Mouse (Mus musculus) liver, embryonic 15.5 days (tissue): ENCODE measurements at regions not wholly inside any gene's neighbourhood (a gene's known extent, or its start where the extent isn't known, plus 50 kb on each side); places are given as distances from the start of the nearest gene placed in this dataset.

Experiments
- ATAC-seq: fragments of 200-750 bp; cut with Nextera tagmentation; 2 replicates; pipeline ENCODE4 v1.8.0; 2017; ENCODE audit warnings: moderate number of reproducible peaks, mild to moderate bottlenecking, moderate library complexity; ENCODE audit not compliant: insufficient read depth
- H3K27ac ChIP-seq: fragments of 300-500 bp; sonication (generic); replicated peaks from 2 replicates; pipeline ENCODE4 v1.5.1; 2015; ENCODE audit warnings: mild to moderate bottlenecking, inconsistent platforms
- H3K27me3 ChIP-seq: fragments of 300-500 bp; sonication (generic); 2 replicates; pipeline ENCODE4 v1.6.1; 2015; ENCODE audit warnings: mild to moderate bottlenecking, inconsistent platforms
- H3K36me3 ChIP-seq: fragments of 300-500 bp; sonication (generic); replicated peaks from 2 replicates; pipeline ENCODE4 v1.6.1; 2015; ENCODE audit warnings: moderate library complexity, mild to moderate bottlenecking, inconsistent platforms
- H3K4me1 ChIP-seq: fragments of 300-500 bp; sonication (generic); replicated peaks from 2 replicates; pipeline ENCODE4 v1.6.1; 2015; ENCODE audit warnings: inconsistent platforms
- H3K4me2 ChIP-seq: fragments of 300-500 bp; sonication (generic); 2 replicates; pipeline ENCODE4 v1.6.1; 2015; ENCODE audit warnings: moderate library complexity, mild to moderate bottlenecking, inconsistent platforms
- H3K4me3 ChIP-seq: fragments of 300-500 bp; sonication (generic); replicated peaks from 2 replicates; pipeline ENCODE4 v1.5.1; 2015; ENCODE audit warnings: mild to moderate bottlenecking, inconsistent platforms
- H3K9ac ChIP-seq: fragments of 300-500 bp; sonication (generic); 2 replicates; pipeline ENCODE4 v1.6.1; 2015; ENCODE audit warnings: moderate library complexity, mild to moderate bottlenecking, inconsistent platforms
- H3K9me3 ChIP-seq: fragments of 300-500 bp; sonication (generic); replicated peaks from 2 replicates; pipeline ENCODE4 v1.6.1; 2016; ENCODE audit warnings: inconsistent platforms
- WGBS: fragments of 180-500 bp; shearing (Covaris S2); methylation state at CpG from one replicate; pipeline ENCODE4 v1.1.7; 2015; ENCODE audit warnings: mixed read lengths; ENCODE audit not compliant: insufficient replicate concordance; 5-methylcytosine and 5-hydroxymethylcytosine counted together

DNA sequence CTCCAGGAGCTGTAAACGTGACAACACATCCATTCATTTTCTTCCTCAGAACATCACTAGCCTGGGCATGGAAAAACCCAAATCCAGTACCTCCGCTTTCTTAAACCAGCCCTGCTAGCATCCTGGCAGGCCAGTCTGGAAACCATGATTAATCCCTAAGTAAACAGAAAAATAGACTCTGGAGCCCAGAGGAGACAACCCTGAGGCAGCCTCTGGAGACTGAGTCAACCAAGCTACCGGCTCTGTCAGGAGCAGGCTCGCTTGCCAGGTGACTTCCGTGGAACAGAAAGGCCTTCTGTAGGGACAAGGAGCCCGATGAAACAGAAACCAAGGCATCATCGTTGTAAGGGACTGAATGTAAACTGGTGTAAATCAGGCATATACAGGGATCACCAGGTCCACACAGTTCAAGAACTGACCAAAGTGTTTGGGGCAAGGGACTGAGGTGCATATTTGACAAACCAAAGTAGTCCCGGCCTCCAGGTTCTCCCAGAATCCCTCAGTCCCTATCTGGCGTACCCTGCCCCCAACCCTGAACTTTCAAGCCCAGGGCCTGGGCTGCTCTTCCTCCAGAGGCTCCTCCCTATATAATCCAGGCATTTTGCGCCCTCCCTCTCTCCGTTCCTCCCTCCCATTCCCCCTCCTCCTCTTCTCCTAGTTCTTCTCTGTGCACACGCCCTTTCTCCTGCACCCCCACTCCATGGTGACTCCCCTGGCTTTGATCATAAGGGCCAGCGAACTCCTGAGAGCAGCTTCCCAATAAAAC, 54.6 kb upstream of the Ivns1abp start:
- no peak overlapping the region for H3K9ac ChIP-seq
- ATAC-seq, result no peak

DNA sequence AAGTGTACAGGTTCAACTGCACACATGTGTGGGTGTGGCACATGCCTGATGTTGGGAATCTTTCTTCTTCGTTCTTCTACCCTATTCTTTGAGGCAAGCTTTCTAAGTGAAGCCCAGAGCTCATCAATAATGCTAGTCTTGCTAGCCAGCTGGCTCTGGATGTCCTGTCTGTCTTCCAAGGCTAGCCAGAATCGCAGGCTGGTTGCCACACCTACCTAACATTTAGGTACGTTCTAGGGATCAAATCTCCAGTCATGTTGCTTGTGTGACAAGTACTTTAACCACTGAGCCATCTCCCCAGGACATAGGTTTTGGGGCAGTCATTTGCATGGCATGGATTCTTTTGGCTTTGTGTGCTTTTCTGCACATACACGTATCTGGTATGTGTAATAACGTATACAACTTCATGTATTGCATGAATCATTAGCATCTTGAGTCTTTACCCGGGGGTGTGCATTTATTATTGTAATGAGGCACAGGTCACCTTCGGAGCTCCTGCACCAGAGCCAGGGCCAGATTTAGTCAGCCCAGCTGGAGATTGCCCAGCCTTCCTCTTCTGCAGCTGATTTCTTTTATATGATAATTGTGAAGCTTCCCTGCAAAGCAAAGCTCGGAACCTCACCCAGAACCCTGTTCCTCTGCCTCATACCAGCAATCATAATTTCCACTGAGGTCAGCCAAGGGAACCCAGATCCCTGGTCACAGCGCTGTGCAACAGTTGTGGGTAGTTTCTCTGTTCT, 50.8 kb upstream of the Ivns1abp start:
- Histone ChIP-seq H3K27me3 (no peaks in the 10 kb centered on the region), H3K4me2 (no peak overlapping the region), H3K4me3 (no peak overlapping the region), H3K27ac (no peak overlapping the region), H3K36me3 (no peaks in the 10 kb centered on the region), H3K9ac (no peak overlapping the region), H3K9me3 (no peaks in the 10 kb centered on the region), H3K4me1 (no peaks in the 10 kb centered on the region)
- ATAC-seq, result no peak
- 62% methylated on average over 9 of the region's 9 CpGs for WGBS

More for the DNA sequence above, 54.6 kb upstream of the Ivns1abp start:
- no peaks in the 10 kb centered on the region for H3K27me3 ChIP-seq
- H3K27ac ChIP-seq, result no peak overlapping the region
- H3K4me3 ChIP-seq, result no peak overlapping the region
- WGBS, result 68% methylated on average over 13 of the region's 13 CpGs
- H3K36me3 ChIP-seq, result no peaks in the 10 kb centered on the region
- H3K4me1 ChIP-seq, result peaks cover 17% of the 10 kb centered on the region
- H3K4me2 ChIP-seq, result no peak overlapping the region
- no peaks in the 10 kb centered on the region for H3K9me3 ChIP-seq
